In genomic region chr12:75397077-75397476, GRCm38 (mm10) we compare ENCODE assay signal across 14 mouse cellular contexts. TPM values are rescaled to one million over a fixed set of nuclear protein-coding genes. Genes with fewer than 3 reads are reported as not detected.
DNase-seq lines count a peak whose midpoint lies in the region; ATAC-seq lines count a peak whose summit lies in the region.
"Had no signal": no experiment of that assay in that cellular context is flagged by ENCODE, and none has a peak within 500 bp of the region (broad histone marks: within the 10 kb centered on the region; RNA-seq: fewer than 3 reads in every experiment).

No protein-coding gene starts in this region.

- no peaks in the 10 kb centered on the region for H3K27me3 ChIP-seq in heart, embryonic 12.5 days (replicated peaks)
- no peaks in the 10 kb centered on the region for H3K27me3 ChIP-seq in embryonic facial prominence, embryonic 10.5 days (replicated peaks; ENCODE audit: low read depth, poor library complexity, severe bottlenecking)
- H3K27me3 ChIP-seq: hindbrain, embryonic 12.5 days; intestine, embryonic 15.5 days had no signal

- H3K9me3 ChIP-seq in heart, embryonic 12.5 days (replicated peaks): no peaks in the 10 kb centered on the region
- H3K9me3 ChIP-seq in embryonic facial prominence, embryonic 10.5 days: no peaks in the 10 kb centered on the region
- H3K9me3 ChIP-seq: hindbrain, embryonic 12.5 days; intestine, embryonic 15.5 days; limb, embryonic 12.5 days had no signal

- H3K27ac ChIP-seq in heart, embryonic 12.5 days (ENCODE audit: poor library complexity, severe bottlenecking): no peak overlapping the region
- H3K27ac ChIP-seq in embryonic facial prominence, embryonic 10.5 days (replicated peaks): no peak overlapping the region
- H3K27ac ChIP-seq: hindbrain, embryonic 12.5 days; intestine, embryonic 15.5 days had no signal

- no peak for ATAC-seq in heart, embryonic 12.5 days (ENCODE audit: insufficient number of reproducible peaks, low FRiP score)
- ATAC-seq: intestine, embryonic 15.5 days had no signal

- no peak overlapping the region for H3K4me2 ChIP-seq in heart, embryonic 12.5 days
- H3K4me2 ChIP-seq: hindbrain, embryonic 12.5 days; intestine, embryonic 15.5 days; limb, embryonic 12.5 days had no signal

- H3K36me3 ChIP-seq in heart, embryonic 12.5 days: no peaks in the 10 kb centered on the region
- no peaks in the 10 kb centered on the region for H3K36me3 ChIP-seq in embryonic facial prominence, embryonic 10.5 days (replicated peaks)
- H3K36me3 ChIP-seq: hindbrain, embryonic 12.5 days had no signal

- WGBS in heart, embryonic 12.5 days: 37% methylated on average over 7 of the region's 7 CpGs
- WGBS in embryonic facial prominence, embryonic 10.5 days: 31% methylated on average over 7 of the region's 7 CpGs

- H3K4me1 ChIP-seq in heart, embryonic 12.5 days (replicated peaks): peaks cover 8% of the 10 kb centered on the region; the same call in 1 of the 2 replicates
- peaks cover 18% of the 10 kb centered on the region for H3K4me1 ChIP-seq in embryonic facial prominence, embryonic 10.5 days
- H3K4me1 ChIP-seq: hindbrain, embryonic 12.5 days; intestine, embryonic 15.5 days had no signal

- no peak overlapping the region for H3K9ac ChIP-seq in heart, embryonic 12.5 days
- H3K9ac ChIP-seq: hindbrain, embryonic 12.5 days; intestine, embryonic 15.5 days; limb, embryonic 12.5 days had no signal

- DNase-seq in heart, adult 11 months: peak; percentile 90
- peak; percentile 76 for DNase-seq in Muller cell, postnatal 12 days (ENCODE audit: inconsistent ontology term)
- peak; percentile 20 for DNase-seq in embryonic facial prominence, embryonic 10.5 days (ENCODE audit: low spot score)
- peak; percentile 33 for DNase-seq in lung, postnatal 10 days
- no peak for DNase-seq in thymus, postnatal 36 days
- no peak for DNase-seq in right cerebral cortex, adult 2 months (ENCODE audit: low spot score in 2 of 2)
- DNase-seq: cerebellum, adult 11-12 months; kidney, postnatal 14 days had no signal

- no peak overlapping the region for H3K4me3 ChIP-seq in heart, embryonic 12.5 days
- H3K4me3 ChIP-seq in embryonic facial prominence, embryonic 10.5 days: no peak overlapping the region
- H3K4me3 ChIP-seq: hindbrain, embryonic 12.5 days; intestine, embryonic 15.5 days; limb, embryonic 12.5 days had no signal

RNA-seq across cellular contexts. Expression of gene Gphb5, which starts 19.5 kb away (rescaled TPM):
- polyA plus RNA-seq in heart, embryonic 12.5 days (2016; fragmentation: Nextera tagmentation; extraction: Ambion mirVana): not detected in 2 replicates
- polyA plus RNA-seq in embryonic facial prominence, embryonic 10.5 days (2016; fragmentation: Nextera tagmentation; extraction: Ambion mirVana): not detected in 2 replicates
- polyA plus RNA-seq: gonadal fat pad, adult 2 months; hindbrain, embryonic 12.5 days; intestine, embryonic 15.5 days; limb, embryonic 12.5 days; liver, embryonic 16.5 days had no signal

Comparison
In these comparisons a context has a peak if more than half of its experiments do, and no peak if none do; other contexts are left out.
1. DNase-seq: peak in heart, adult 11 months (single experiment), Muller cell, postnatal 12 days (single experiment), embryonic facial prominence, embryonic 10.5 days (single experiment) and lung, postnatal 10 days (single experiment); none in thymus, postnatal 36 days (0 of 2) and right cerebral cortex, adult 2 months (0 of 2).